Mouse (Mus musculus) olfactory bulb, adult 2 months (tissue): Measurements from ENCODE around the gene Fam173a.

Experiments
- CTCF ChIP-seq: fragments of 200-500 bp; IDR thresholded peaks from 2 replicates; pipeline ENCODE4 v1.5.1; 2012; ENCODE audit warnings: low read depth, mild to moderate bottlenecking, low read length, moderate library complexity; ENCODE audit not compliant: insufficient read depth
- POLR2A ChIP-seq: fragments of 200-500 bp; IDR thresholded peaks from 2 replicates; pipeline ENCODE4 v1.6.1; 2012; ENCODE audit warnings: mild to moderate bottlenecking, low read depth, low read length, moderate library complexity; ENCODE audit not compliant: insufficient read depth

- no peak for TF ChIP-seq POLR2A
- no peak for TF ChIP-seq CTCF
Measured at GRCm38 (mm10) chr17:25775318-25776062, 17.2 kb downstream of the Fam173a start.
